9 mouse cellular contexts compared by ENCODE assay signal in the genomic region with DNA sequence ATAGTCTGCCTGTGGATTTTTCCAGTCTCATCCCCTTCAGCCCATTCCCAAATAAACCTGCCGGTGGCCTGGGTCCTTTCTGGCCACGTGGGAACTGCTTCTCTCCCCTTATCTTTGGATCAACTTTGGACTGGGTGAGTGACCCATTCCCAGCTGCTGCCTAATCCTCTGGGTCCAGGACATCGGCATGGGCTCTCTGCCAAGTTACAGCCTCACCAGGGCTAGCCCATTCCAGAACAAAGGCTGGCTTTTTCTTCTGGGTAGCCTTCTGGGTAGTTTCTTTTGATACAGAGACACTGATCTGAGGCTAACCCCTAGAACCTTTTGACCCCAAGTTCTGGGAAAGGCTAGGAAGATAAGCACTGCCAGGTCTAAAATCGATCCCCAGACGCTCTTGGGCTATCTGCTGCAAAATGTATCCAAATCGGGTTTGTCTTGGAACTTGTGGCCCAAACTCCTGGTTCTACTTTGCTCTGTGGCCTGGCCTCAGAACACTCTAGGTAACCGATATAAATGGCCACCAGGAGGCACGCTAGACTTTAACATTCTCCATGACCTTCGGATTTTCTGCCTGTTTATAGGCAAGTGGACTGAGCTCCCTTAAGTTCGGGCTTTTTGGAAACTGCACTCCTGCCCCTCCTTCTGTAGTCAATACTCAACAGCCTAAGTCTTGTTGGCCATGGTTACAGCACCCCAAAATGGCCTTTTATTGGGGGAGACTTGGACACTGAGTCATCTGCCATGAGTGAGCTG. TPM values are rescaled to one million over a fixed set of nuclear protein-coding genes. Genes with fewer than 3 reads are reported as not detected.
A peak's percentile ranks its signal among the peaks of the same experiment; 100 is the strongest.
DNase-seq lines count a peak whose midpoint lies in the region; ATAC-seq and TF ChIP-seq lines count a peak whose summit lies in the region.
"Had no signal": no experiment of that assay in that cellular context is flagged by ENCODE, and none has a peak within 500 bp of the region (broad histone marks: within the 10 kb centered on the region; RNA-seq: fewer than 3 reads in every experiment).

No protein-coding gene starts in this region.

- TF ChIP-seq RAD21 in CH12.LX (IDR thresholded peaks at IDR 0.05; ENCODE audit: low read depth, low read length) = peak; percentile 86

- H3K36me3 ChIP-seq in CH12.LX (replicated peaks in 1 of 2; ENCODE audit: control insufficient read depth in 1 of 2, insufficient read depth in 1 of 2, low read length in 1 of 2) = no peaks in the 10 kb centered on the region
- H3K36me3 ChIP-seq in liver, postnatal 0 days (replicated peaks; ENCODE audit: insufficient read depth, low read length) = no peaks in the 10 kb centered on the region
- H3K36me3 ChIP-seq: lung, embryonic 15.5 days had no signal

- H3K4me1 ChIP-seq in CH12.LX (ENCODE audit: control insufficient read depth in 1 of 2, insufficient read depth in 2 of 2) = no peaks in the 10 kb centered on the region
- no peaks in the 10 kb centered on the region for H3K4me1 ChIP-seq in liver, postnatal 0 days (ENCODE audit: insufficient read depth)
- H3K4me1 ChIP-seq: lung, embryonic 15.5 days had no signal

- no peak overlapping the region for H3K27ac ChIP-seq in left cerebral cortex, adult 2 months
- H3K27ac ChIP-seq in CH12.LX (ENCODE audit: insufficient read depth, low read depth) = no peak overlapping the region
- H3K27ac ChIP-seq in liver, postnatal 0 days (ENCODE audit: low read depth) = no peak overlapping the region
- H3K27ac ChIP-seq: lung, embryonic 15.5 days had no signal

- 42% methylated on average over 10 of the region's 10 CpGs for WGBS in liver, postnatal 0 days (ENCODE audit: insufficient replicate concordance)

- dilution Hi-C loops in CH12.LX (cut with MboI; ENCODE audit: extremely low pct_ligation_motif_present, extremely low pct_unique_long_range_greater_than_20kb, low sequenced_read_pairs) = no loop called here

- TF ChIP-seq POLR2A in CH12.LX (IDR thresholded peaks at IDR 0.05; ENCODE audit: low read depth, low read length) = no peak

- no peak for TF ChIP-seq EP300 in CH12.LX (IDR thresholded peaks at IDR 0.05; ENCODE audit: low read length)
- TF ChIP-seq EP300 in liver, postnatal 0 days (IDR thresholded peaks at IDR 0.05; ENCODE audit: low read depth) = no peak

- H3K4me3 ChIP-seq in left cerebral cortex, adult 2 months = no peak overlapping the region
- H3K4me3 ChIP-seq in CH12.LX (replicated peaks in 1 of 3; ENCODE audit: low read depth in 2 of 3, low read length in 2 of 3, poor library complexity in 1 of 3) = no peak overlapping the region
- no peak overlapping the region for H3K4me3 ChIP-seq in liver, postnatal 0 days (ENCODE audit: low read depth, low read length)
- H3K4me3 ChIP-seq: lung, embryonic 15.5 days had no signal

- H3K9ac ChIP-seq in CH12.LX (ENCODE audit: insufficient read depth, low read depth) = no peak overlapping the region
- H3K9ac ChIP-seq in liver, postnatal 0 days (replicated peaks) = no peak overlapping the region
- H3K9ac ChIP-seq: lung, embryonic 15.5 days had no signal

- in situ Hi-C loops in CH12.LX (cut with MboI; ENCODE audit: low pct_ligation_motif_present, low pct_unique_long_range_greater_than_20kb, low sequenced_read_pairs) = loop anchor here (5.0 to 25.0 kb wide), 2 partner anchors 186 to 281 kb away; no protein-coding TSS in a partner anchor

- DNase-seq in left cerebral cortex, adult 2 months (ENCODE audit: extremely low spot score in 1 of 2, low spot score in 2 of 2) = no peak
- no peak for DNase-seq in left cerebral cortex, postnatal 10 days (ENCODE audit: extremely low spot score in 1 of 2, low spot score in 2 of 2)
- peak; percentile 48 for DNase-seq in CH12.LX (ENCODE audit: extremely low read depth)
- peak; percentile 18 for DNase-seq in adrenal gland, postnatal 25 days
- DNase-seq in liver, postnatal 0 days = peak; percentile 55
- DNase-seq in gastrocnemius, adult 18-20 months (ENCODE audit: low spot score) = no peak
- DNase-seq in frontal cortex, adult 2 months (ENCODE audit: extremely low spot score in 1 of 2, low spot score in 1 of 2) = no peak
- DNase-seq: cerebellum, adult 11-12 months had no signal

- peak; percentile 24 for TF ChIP-seq CTCF in left cerebral cortex, adult 2 months (IDR thresholded peaks at IDR 0.05)
- TF ChIP-seq CTCF in CH12.LX (conservative IDR thresholded peaks at IDR 0.05 in 1 of 2, IDR thresholded peaks at IDR 0.05 in 1 of 2; ENCODE audit: low read depth in 2 of 2, low read length in 2 of 2) = peak in 1 of 2 experiments; percentile 82; a peak in 2 of 4 replicates
- peak; percentile 51 for TF ChIP-seq CTCF in liver, postnatal 0 days (IDR thresholded peaks at IDR 0.05; ENCODE audit: low read depth)

- no peak overlapping the region for H3K4me2 ChIP-seq in CH12.LX (ENCODE audit: insufficient read depth, low read depth, poor library complexity, severe bottlenecking)
- H3K4me2 ChIP-seq in liver, postnatal 0 days (ENCODE audit: low read depth, low read length) = no peak overlapping the region
- H3K4me2 ChIP-seq: lung, embryonic 15.5 days had no signal

- ATAC-seq in liver, postnatal 0 days = peak; percentile 77

- H3K9me3 ChIP-seq in CH12.LX (replicated peaks; ENCODE audit: low read length) = no peaks in the 10 kb centered on the region
- H3K9me3 ChIP-seq in liver, postnatal 0 days (ENCODE audit: low read length) = no peaks in the 10 kb centered on the region
- H3K9me3 ChIP-seq: lung, embryonic 15.5 days had no signal

- no peaks in the 10 kb centered on the region for H3K27me3 ChIP-seq in CH12.LX (replicated peaks)
- no peaks in the 10 kb centered on the region; the same call in 1 of the 2 replicates for H3K27me3 ChIP-seq in liver, postnatal 0 days (ENCODE audit: insufficient read depth, low read length)
- H3K27me3 ChIP-seq: lung, embryonic 15.5 days had no signal

- intact Hi-C loops in left cerebral cortex, adult 2 months (cut with DNase I) = no loop called here
- intact Hi-C loops in left cerebral cortex, postnatal 10 days (cut with DNase I) = no loop called here

- H3K79me2 ChIP-seq in CH12.LX (replicated peaks; ENCODE audit: control insufficient read depth, extremely low read depth, insufficient read depth, poor library complexity, severe bottlenecking) = no peaks in the 10 kb centered on the region

TF ChIP-seq in CH12.LX, 34 proteins besides CTCF, POLR2A, EP300 and RAD21:
- TF ChIP-seq ZC3H11A (IDR thresholded peaks at IDR 0.05; ENCODE audit: low read depth, low read length) = peak; percentile 63
- no peak for TF ChIP-seq MAX (IDR thresholded peaks at IDR 0.05; ENCODE audit: low read length)
- TF ChIP-seq USF1 (IDR thresholded peaks at IDR 0.05; ENCODE audit: low read depth, low read length) = no peak
- peak; percentile 82 for TF ChIP-seq SMC3 (IDR thresholded peaks at IDR 0.05; ENCODE audit: low read depth, low read length)
- TF ChIP-seq E2F4 (IDR thresholded peaks at IDR 0.05; ENCODE audit: insufficient replicate concordance, low read depth, low read length) = no peak
- no peak for TF ChIP-seq ETS1 (conservative IDR thresholded peaks at IDR 0.05; ENCODE audit: low read depth, low read length)
- no peak for TF ChIP-seq TBP (conservative IDR thresholded peaks at IDR 0.05; ENCODE audit: low read depth, low read length)
- no peak for TF ChIP-seq MYC (IDR thresholded peaks at IDR 0.05; ENCODE audit: low read depth, low read length)
- no peak for TF ChIP-seq SIN3A (IDR thresholded peaks at IDR 0.05; ENCODE audit: low read length)
- TF ChIP-seq NRF1 (IDR thresholded peaks at IDR 0.05; ENCODE audit: low read depth, low read length) = no peak
- no peak for TF ChIP-seq ZNF384 (IDR thresholded peaks at IDR 0.05; ENCODE audit: low read depth, low read length)
TF ChIP-seq in CH12.LX: peak in this region for 2.

RNA-seq across cellular contexts. Expression of gene Abtb2, which starts 9.8 kb away (rescaled TPM):
- total RNA-seq in left cerebral cortex, adult 2 months (2021) = 1 to 10 TPM; 8.1 to 9.7 TPM
- 10 to 100 TPM; 10.7 to 11.0 TPM for total RNA-seq in left cerebral cortex, postnatal 10 days (2021)
- total RNA-seq in CH12.LX (2012; rRNA removed) = 6.3 and 7.7 TPM in 2 replicates
- total RNA-seq in CH12.LX (2014; rRNA removed) = 2.4 and 2.9 TPM in 2 replicates
- 3.8 and 3.9 TPM in 2 replicates for polyA plus RNA-seq in CH12.LX (2012; ENCODE audit: insufficient read length, low read depth)
- 20.6 and 38.4 TPM in 2 replicates for total RNA-seq in adrenal gland, postnatal 25 days (2021)
- 1.8 and 2.1 TPM in 2 replicates for polyA plus RNA-seq in liver, postnatal 0 days (2015; fragmentation: Nextera tagmentation; extraction: Ambion mirVana)
- total RNA-seq in gastrocnemius, adult 18-20 months (2021) = 10 to 100 TPM in 1 of 2 experiments, 1 to 10 TPM in 1; 6.9 to 11.3 TPM
- polyA plus RNA-seq in frontal cortex, adult 2 months (2012; rRNA removed) = 12.0 TPM in 2 replicates

Comparison
In these comparisons a context has a peak if more than half of its experiments do, and no peak if none do; other contexts are left out.
1. DNase-seq: peak in CH12.LX (single experiment), adrenal gland, postnatal 25 days (single experiment) and liver, postnatal 0 days (single experiment); none in left cerebral cortex, adult 2 months (0 of 2), left cerebral cortex, postnatal 10 days (0 of 2), gastrocnemius, adult 18-20 months (single experiment) and frontal cortex, adult 2 months (0 of 2).